Mouse (Mus musculus) CD4-positive, CD25-positive, alpha-beta regulatory T cell, adult 2 months (primary cell): ENCODE measurements around the gene Kat6b.

Experiments
- DNase-seq: peaks from one replicate; pipeline ENCODE4 v3.0.0-alpha.2; 2012; ENCODE audit warnings: low read depth, low spot score

Kat6b gene

DNA sequence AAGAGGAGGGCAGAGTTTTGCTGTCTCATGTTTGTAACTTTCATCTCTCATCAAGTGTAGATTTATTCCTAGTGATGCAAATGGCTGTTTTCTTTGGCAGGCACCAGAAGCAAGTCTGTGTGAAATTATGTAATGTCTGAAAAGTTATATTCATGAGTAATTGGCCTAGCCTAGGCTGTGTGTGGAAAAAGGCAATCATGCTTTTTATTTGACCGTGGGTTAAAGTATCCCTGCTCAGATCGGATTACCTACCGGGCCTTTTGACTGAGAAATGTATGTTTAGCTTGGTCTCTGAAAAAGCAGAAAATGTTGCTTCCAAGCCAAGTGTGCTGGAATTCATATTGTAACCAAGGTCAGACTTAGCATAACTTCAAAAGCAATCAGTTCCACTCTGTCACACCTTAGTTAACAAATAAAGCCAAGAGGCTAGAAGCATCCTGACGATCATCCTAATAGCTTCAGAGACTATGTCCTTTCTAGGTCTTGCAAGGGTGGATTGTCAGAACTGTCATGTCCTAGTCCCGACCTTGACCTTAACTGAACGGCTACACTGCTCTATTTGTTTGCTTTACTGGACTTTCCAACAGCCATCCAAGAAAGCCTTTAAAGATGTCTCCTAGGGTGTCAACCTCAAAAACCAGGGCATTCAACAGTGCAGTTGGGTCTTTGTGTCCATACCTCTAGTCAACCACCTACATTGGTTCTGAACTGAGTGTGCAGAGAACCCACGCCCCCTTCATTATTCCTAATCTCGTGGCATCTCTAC, 111.9 kb downstream of the Kat6b start:
- no peak for DNase-seq

- no peak for DNase-seq
These were observed 118.4 kb downstream of the Kat6b start for GRCm38 (mm10) chr14:21599446-21600173.

- DNase-seq, result no peak
These were observed 118.9 kb downstream of the Kat6b start for GRCm38 (mm10) chr14:21600174-21600566.

DNA sequence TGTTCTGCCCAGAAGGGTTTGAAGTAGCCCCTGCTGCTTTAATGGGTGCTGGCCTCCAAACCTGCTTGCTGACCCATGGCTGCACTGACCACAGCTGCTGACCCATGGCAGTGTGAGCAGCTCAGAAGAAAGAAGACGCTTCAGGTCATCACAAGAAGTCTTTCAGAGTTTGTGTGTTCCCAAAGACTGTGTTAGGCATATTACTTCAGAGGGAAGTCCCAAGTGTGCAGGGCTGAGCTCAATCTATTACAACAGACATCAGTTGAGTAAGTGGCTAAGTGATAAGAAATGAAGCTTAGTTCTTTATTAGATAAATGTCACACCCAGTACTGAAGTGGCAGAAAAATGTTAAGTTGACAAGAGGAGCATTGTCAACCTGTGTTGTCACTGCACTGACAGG, 119.4 kb downstream of the Kat6b start:
- no peak for DNase-seq

DNA sequence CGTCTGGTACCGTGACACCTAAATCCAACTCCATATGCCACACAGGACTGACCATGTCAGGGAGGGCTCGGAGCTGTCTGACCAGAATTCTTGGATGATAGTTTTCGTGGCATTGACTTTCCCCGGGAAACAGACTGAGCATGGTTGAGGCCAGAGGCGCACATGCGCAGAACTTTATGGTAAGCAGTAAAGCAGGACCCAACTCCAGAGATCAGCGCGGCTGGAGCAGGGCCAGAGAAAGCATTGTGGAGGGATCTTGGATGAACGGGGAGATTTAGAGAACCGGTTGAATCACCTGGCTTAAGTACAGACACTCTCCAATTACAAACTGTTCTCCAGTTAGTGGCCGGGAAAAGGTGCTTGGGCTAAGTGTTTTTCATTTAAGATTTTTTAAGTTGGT, 120.9 kb downstream of the Kat6b start:
- DNase-seq, result no peak

DNA sequence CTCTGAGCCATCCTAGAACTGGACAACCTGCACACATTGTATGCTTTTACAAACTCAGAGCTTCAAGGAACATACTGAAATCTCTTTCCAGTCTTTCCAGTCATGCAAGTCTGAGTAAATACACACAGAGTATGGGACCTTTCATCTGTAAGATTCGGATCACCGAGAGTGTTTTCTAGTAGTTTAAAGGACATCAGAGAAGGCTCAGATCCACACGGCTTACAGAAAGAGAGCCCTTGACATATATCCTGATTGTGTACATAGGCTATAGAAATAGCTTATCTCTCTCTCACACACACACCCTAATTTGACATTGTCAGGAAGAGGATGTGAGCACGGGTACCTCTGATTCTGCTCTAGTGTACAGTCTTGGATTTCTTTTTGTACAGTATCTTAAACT, 121.7 kb downstream of the Kat6b start:
- no peak for DNase-seq

DNA sequence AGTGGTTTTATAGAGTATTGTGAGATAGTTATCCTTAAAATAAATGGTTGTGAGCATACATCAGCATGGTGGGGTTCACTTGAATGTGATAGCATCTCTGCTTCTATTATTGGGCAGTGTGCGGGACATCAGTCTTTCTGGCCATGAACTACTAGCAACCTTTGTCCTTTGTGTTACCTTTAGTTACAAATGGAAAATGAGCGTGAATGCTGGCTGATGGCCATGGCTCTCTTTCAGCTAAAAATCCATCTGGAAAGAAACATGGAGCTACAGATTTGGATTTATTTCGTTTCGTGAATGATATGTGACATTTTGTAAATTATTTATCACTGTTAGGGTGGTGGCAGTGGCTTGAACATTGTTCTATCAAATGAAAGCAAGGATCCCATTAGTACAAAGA, 126.5 kb downstream of the Kat6b start:
- no peak for DNase-seq

- DNase-seq, result no peak
These were observed 127.7 kb downstream of the Kat6b start for GRCm38 (mm10) chr14:21608886-21609285.

- DNase-seq, result peak; percentile 74
These were observed 129.0 kb downstream of the Kat6b start for GRCm38 (mm10) chr14:21610224-21610623.

GRCm38 (mm10) chr14:21613031-21613430, 131.8 kb downstream of the Kat6b start:
- no peak for DNase-seq

GRCm38 (mm10) chr14:21614103-21614502, 132.9 kb downstream of the Kat6b start:
- no peak for DNase-seq

DNA sequence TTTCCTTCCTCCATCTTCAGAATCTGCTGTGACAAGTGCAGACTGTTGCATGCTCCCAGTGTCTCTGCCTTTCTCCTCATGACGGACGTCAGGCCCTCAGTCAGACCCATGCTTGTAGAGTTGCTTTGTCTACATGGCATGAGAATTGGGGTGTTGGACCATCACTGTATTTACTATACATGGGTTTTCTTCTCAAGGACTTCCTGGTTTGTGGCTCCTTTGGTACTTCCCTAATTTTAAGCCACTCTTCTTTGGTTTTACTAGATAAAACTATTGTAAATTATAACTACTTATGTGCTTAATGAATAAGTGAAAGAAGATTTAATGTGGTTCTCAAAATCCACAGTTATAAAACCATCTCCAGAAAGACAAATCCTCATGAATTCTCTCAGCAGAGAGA, 134.6 kb downstream of the Kat6b start:
- no peak for DNase-seq

GRCm38 (mm10) chr14:21617221-21617980, 136.2 kb downstream of the Kat6b start:
- DNase-seq, result no peak

DNA sequence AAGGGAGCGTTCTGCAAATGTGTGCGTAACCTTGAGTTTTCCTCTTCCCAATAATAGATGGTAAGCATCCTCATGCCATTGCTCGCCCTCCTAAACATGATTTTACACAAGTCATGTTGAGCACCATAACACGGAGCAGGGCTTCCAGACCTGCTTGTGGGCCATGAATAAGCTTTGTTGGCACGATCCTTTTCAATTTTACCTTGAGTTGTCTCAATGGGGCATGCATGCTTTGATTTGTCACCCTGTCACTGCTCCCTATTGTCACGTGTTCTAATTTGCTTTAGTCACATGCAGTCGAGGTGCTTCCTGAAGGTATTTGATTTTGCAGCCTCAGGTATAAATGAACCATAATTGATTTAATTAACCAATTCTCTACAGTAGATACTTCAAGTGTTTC, 138.7 kb downstream of the Kat6b start:
- no peak for DNase-seq

- DNase-seq, result no peak
These were observed 144.7 kb downstream of the Kat6b start for GRCm38 (mm10) chr14:21625946-21626345.

GRCm38 (mm10) chr14:21631665-21632200, 150.5 kb downstream of the Kat6b start:
- DNase-seq, result no peak

- DNase-seq, result peak; percentile 28
These were observed 155.3 kb downstream of the Kat6b start for GRCm38 (mm10) chr14:21636548-21636947.

DNA sequence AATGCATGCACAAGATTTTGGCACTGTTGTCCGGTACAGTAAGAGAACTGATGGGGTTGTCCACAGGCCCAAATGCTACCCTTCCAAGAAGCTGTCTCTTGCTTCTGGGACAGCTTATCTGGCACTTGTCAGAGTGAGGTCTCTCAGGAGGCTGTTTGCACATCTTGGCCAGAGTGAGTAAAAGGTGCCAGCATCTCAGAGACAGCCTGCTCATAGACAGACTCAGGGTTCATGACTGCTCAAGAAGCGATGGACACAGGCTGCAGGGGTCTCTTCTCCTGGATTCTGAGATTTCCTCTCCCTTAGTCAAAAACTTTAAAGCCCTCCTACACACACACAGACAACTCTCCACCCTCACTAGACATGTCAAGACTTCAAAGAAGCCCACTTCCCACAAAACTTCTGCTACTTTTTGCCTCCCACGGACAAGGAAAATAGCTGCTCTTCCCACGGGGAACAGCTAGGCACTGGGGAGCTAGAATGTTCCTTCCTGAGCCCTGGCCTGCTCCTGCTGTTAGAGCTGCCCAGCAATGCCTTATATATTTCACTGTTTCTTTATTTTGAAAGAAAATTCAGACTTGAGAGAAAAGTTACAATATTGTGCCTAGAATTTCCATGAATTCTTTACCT, 159.7 kb downstream of the Kat6b start:
- no peak for DNase-seq

DNA sequence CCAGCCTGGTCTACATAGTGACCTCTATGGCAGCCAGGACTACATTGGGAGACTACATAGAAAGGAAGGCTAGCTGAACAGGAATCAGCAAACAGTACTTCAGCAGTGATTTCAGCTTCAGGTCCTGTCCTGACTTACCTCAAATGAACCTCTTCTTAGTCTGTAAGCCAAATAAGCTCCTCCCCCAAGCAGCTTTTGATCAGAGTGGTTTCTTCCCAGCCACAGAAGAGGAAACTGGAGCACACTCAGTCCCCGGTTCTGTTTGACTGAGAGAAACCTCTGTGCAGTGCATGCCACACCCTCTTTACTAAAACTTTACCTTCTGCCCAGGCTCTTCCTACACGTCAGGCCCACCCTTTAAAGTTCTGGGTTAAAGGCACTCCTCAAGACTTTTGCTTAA, 172.6 kb downstream of the Kat6b start:
- peak; percentile 62 for DNase-seq

- DNase-seq, result no peak
These were observed 177.9 kb downstream of the Kat6b start for GRCm38 (mm10) chr14:21659155-21659554.

DNA sequence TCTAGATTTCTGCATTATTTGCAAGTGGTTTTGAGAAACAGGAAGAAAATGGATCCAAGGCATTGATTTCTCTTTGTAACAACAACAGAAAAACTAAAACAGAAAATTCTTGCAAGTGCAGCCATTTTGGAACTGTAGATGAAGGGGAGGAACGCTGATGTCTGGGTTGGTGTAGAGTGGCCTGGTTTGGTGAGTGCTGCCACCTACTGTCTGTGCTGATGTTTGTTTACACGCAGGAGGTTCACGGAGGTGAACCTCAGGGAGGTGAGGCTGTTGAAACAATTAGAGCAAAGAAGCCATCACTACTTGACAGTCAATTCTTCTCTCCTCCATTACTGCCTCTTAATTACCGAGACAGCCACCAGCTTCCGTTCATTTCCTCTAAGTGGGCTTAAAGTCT, 178.4 kb downstream of the Kat6b start:
- peak; percentile 84 for DNase-seq
